Mouse (Mus musculus) cortical plate, adult 2 months (tissue): ENCODE results near the gene Dzank1. TPM values are rescaled to one million over a fixed set of nuclear protein-coding genes. Genes with fewer than 3 reads are reported as not detected.

ENCODE experiments used
- H3K27ac ChIP-seq: fragments of 200-500 bp; 2 replicates; pipeline ENCODE4 v1.5.1; 2012; ENCODE audit warnings: low read length, control low read depth, inconsistent platforms; ENCODE audit not compliant: insufficient read depth
- H3K4me1 ChIP-seq: fragments of 200-500 bp; 2 replicates; pipeline ENCODE4 v1.6.1; 2011; ENCODE audit warnings: low read length; ENCODE audit not compliant: control insufficient read depth, insufficient read depth
- H3K4me3 ChIP-seq: fragments of 200-500 bp; 2 replicates; pipeline ENCODE4 v1.5.1; 2011; ENCODE audit warnings: mild to moderate bottlenecking, low read length, control low read depth; ENCODE audit not compliant: insufficient read depth
- CTCF ChIP-seq: fragments of 200-500 bp; IDR thresholded peaks from 2 replicates; pipeline ENCODE4 v1.5.1; 2011; ENCODE audit warnings: mild to moderate bottlenecking, control low read depth, low read length; ENCODE audit not compliant: insufficient read depth; ENCODE audit errors: extremely low read depth
- POLR2A ChIP-seq: fragments of 200-500 bp; IDR thresholded peaks from 2 replicates; pipeline ENCODE4 v1.6.1; 2011; ENCODE audit warnings: mild to moderate bottlenecking, low read length, control low read depth; ENCODE audit not compliant: insufficient read depth; ENCODE audit errors: extremely low read depth
- polyA plus RNA-seq: library from polyadenylated mRNA; depleted of rRNA; stranded (reverse); fragments of >200 nt; gene quantifications from 2 replicates; pipeline ENCODE4 v1.2.3, GENCODE M21; 2012; rRNA removed

The Dzank1 gene
- polyA plus RNA-seq, result 77.6 and 79.8 TPM in 2 replicates

DNA sequence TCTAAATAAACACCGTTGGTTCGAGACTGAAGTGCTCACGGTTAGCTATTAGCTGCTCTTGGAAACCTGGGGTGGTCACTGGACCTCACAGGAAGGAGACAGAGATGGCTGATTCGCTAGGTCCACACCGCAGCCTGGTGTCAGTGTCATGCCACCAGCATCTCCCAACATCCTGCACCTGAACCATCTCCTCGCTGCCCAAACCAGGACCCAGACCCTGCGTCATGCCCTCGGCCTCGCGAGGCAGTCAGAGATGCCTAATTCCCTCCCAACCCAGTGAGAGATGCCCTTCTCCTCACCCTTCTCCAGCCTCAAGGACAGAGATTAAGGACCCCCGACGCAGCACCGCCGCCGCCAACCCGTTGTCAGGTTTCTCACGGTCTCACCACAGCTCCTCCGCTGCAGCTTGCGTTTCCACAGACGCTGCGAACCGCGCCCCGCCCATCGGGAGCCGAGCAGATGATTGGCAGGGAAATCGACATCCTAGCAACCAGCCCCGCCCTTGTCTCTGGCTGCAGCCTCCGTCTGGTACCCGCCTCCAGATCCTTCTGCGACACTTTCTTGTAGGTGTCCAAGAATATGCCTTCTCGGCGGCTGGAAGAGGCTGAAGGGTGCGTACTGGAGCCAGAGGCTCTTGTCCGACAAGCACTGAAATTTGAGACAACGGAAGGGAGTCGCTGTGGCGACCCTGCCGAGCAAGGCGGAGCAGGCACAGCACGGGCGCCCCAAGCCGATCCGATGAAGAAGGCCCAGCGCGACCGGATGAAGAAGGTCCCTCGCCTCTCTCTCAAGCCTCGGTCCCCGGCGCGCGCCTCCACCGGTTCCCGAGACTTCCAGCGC is at the start of gene Dzank1, which contains the start of gene Polr3f:
Gene Dzank1, minus strand, starts transcription at position 434 of the 840 bp plus-strand sequence.
Gene Polr3f, plus strand, starts transcription at position 738 of the 840 bp plus-strand sequence.
- TF ChIP-seq POLR2A (peak; percentile 91), CTCF (no peak)
- Histone ChIP-seq H3K27ac (peak within 1 kb of the TSS; percentile 76), H3K4me3 (peak within 1 kb of the TSS; percentile 94), H3K4me1 (peaks cover 3% of the 10 kb centered on the region; the same call in 1 of the 2 replicates)

DNA sequence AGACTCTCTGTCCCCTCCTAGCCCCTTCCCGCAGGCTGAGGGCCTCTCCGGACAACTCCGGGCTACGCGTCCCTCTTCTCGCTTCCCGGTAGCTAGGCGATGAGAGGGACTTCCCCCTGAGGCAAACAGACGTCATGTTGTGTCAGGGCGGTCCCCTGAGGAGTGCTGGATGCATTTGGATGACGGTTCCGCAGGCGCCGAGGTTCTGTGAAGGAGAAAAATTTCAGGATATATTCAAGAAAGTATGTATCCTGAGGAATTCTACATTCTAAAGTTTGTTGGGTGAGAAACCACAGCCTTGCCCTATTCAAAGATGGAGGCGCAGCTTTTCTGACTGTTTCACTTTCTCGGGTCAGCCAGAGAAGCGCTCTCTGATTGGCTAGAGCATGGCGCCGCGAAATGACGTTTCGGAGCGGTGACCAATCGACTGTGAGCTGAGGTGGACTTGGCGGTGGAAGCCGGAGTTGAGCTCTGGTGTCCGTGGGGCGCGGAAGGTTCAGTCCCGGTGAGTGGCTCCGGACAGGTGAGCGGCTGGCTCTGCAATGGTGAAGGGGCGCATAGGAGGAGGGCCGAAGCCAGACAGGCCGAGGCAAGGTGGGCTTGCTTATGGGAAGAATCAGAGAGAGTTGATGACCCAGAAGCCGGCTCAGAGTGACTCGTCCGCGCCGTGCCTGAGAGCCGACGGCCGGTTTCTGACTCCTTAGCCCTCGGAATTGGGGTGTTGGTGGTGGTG is 28.8 kb upstream of the Dzank1 start, which contains the start of gene Sec23b:
Gene Sec23b, plus strand, starts transcription at position 410 of the 733 bp plus-strand sequence.
- H3K4me3 ChIP-seq, result peak within 1 kb of the TSS; percentile 80
- TF ChIP-seq POLR2A (peak; percentile 67), CTCF (no peak)
- no peaks in the 10 kb centered on the region for H3K4me1 ChIP-seq

DNA sequence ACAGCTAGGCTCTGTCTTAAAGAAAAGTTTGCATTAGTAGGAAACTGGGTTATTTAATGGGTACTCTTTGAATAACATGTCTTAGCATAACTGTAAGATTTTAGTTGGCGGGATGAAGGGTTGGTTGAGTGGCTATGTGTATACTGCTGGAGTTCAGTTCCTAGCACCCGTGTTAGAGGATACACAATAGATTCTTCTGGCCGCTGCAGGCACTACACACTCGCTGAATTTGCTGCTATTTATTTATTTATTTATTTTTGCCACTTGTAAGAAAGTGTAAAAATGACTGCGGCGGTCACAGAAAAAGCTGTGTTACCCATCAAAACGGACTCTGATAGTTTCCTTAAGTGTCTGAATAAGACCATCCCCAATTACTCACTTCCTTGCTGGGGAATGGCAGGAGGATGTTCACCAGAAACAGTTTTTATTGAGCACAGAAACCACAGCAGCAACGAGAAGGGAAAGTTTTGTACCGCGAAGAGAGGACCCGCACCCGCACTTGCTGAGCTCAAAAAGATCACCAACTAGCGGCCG is 28.1 kb upstream of the Dzank1 start:
- Histone ChIP-seq H3K27ac (peak overlapping the region; percentile 81), H3K4me1 (no peaks in the 10 kb centered on the region), H3K4me3 (peak overlapping the region; percentile 80)
- TF ChIP-seq POLR2A (no peak), CTCF (no peak)

More for the DNA sequence above, 28.8 kb upstream of the Dzank1 start, which contains the start of gene Sec23b:
- H3K27ac ChIP-seq, result peak within 1 kb of the TSS; percentile 81

- Histone ChIP-seq H3K27ac (no peak overlapping the region), H3K4me1 (peaks cover 2% of the 10 kb centered on the region), H3K4me3 (no peak overlapping the region)
- TF ChIP-seq CTCF (no peak), POLR2A (no peak)
Measured at GRCm38 (mm10) chr2:144553905-144554304, 26.7 kb upstream of the Dzank1 start.

GRCm38 (mm10) chr2:144550529-144550928 is 23.3 kb upstream of the Dzank1 start, which contains the start of gene Rbbp9:
Gene Rbbp9, minus strand, starts transcription at chr2:144550869.
- H3K4me3 ChIP-seq, result peak within 1 kb of the TSS; percentile 69
- H3K27ac ChIP-seq, result no peak within 1 kb of the TSS
- peaks cover 2% of the 10 kb centered on the region for H3K4me1 ChIP-seq
- peak; percentile 78 for TF ChIP-seq POLR2A
- TF ChIP-seq CTCF, result no peak

DNA sequence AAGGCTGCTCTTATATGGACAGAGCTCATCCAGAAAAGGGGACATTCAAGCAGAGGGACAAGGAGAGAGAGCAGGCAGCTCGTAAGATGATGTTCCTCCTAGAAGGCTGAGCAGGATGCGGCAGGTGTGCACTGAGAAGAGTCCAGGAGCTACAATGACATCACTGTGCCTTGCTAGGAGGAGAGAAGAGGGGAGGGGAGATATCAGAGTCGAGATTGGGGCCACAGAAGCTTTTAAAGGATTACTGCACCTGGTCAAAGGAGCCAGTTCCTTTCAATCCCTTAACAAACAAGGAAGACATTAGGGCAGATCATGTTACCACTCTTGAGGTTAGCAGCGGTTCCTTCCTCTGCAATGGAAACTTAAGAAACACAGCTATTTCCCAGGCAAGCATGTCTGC is 20.3 kb upstream of the Dzank1 start:
- Histone ChIP-seq H3K4me3 (no peak overlapping the region), H3K4me1 (peaks cover 2% of the 10 kb centered on the region), H3K27ac (no peak overlapping the region)
- TF ChIP-seq CTCF (no peak), POLR2A (no peak)

- TF ChIP-seq POLR2A (no peak), CTCF (no peak)
- H3K4me3 ChIP-seq, result no peak overlapping the region
- peaks cover 2% of the 10 kb centered on the region for H3K4me1 ChIP-seq
- no peak overlapping the region for H3K27ac ChIP-seq
Measured at GRCm38 (mm10) chr2:144545481-144545880, 18.3 kb upstream of the Dzank1 start.

DNA sequence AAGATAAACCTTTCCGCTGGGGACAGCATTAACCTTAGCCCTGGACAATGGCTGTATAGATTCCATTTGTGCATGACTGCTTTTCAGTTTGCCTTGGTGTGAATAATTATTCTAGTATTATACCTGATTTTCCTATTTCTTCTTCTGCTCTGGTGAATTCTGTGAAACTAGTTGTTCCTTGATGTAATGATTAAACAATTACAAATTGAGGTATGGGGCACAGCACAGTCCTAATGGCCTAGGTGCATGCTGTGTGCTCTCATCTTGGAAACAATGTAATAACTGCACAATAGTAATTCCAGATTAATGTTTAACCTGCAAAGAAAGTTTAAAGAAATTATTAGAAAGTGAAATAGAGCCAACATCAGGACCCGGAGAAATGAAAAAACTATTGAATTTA is 17.8 kb upstream of the Dzank1 start:
- H3K4me3 ChIP-seq, result no peak overlapping the region
- no peak overlapping the region for H3K27ac ChIP-seq
- TF ChIP-seq POLR2A (no peak), CTCF (no peak)
- peaks cover 2% of the 10 kb centered on the region for H3K4me1 ChIP-seq

- TF ChIP-seq CTCF (no peak), POLR2A (no peak)
- no peak overlapping the region for H3K27ac ChIP-seq
- H3K4me1 ChIP-seq, result peaks cover 2% of the 10 kb centered on the region
- H3K4me3 ChIP-seq, result no peak overlapping the region
Measured at GRCm38 (mm10) chr2:144544630-144545029, 17.4 kb upstream of the Dzank1 start.
